Mouse (Mus musculus) spleen, adult 2 months (tissue): ENCODE data around the gene Tubb2a.

Experiments used
- CTCF ChIP-seq: fragments of 200-500 bp; IDR thresholded peaks from 2 replicates; pipeline ENCODE4 v1.5.1; 2011; ENCODE audit warnings: mild to moderate bottlenecking, inconsistent platforms; ENCODE audit not compliant: insufficient read depth, insufficient read length, insufficient replicate concordance; ENCODE audit errors: extremely low read depth
- POLR2A ChIP-seq: fragments of 200-500 bp; IDR thresholded peaks from 2 replicates; pipeline ENCODE4 v1.6.1; 2011; ENCODE audit warnings: low read depth, low read length, inconsistent platforms

- TF ChIP-seq CTCF (no peak), POLR2A (no peak)
Observed at GRCm38 (mm10) chr13:34047526-34047925, 30.3 kb downstream of the Tubb2a start.
